In genomic region chr9:87254903-87255695, GRCm38 (mm10) we compare ENCODE assay signal across 8 mouse cellular contexts. TPM values are rescaled to one million over a fixed set of nuclear protein-coding genes. Genes with fewer than 3 reads are reported as not detected.
A peak's percentile ranks its signal among the peaks of the same experiment; 100 is the strongest.
DNase-seq lines count a peak whose midpoint lies in the region; ATAC-seq lines count a peak whose summit lies in the region.

Gene Cep162, minus strand, starts transcription at chr9:87255536.

- intact Hi-C loops in heart, postnatal 14 days (cut with DNase I), result no loop called here

- peak within 1 kb of the TSS; percentile 60 for H3K9ac ChIP-seq in forebrain, embryonic 14.5 days (ENCODE audit: low read length)
- H3K9ac ChIP-seq in neural tube, embryonic 15.5 days (replicated peaks), result peak within 1 kb of the TSS; percentile 63

- no peaks in the 10 kb centered on the region for H3K9me3 ChIP-seq in forebrain, embryonic 14.5 days (replicated peaks; ENCODE audit: control insufficient read depth, low read length)
- H3K9me3 ChIP-seq in neural tube, embryonic 15.5 days (replicated peaks), result no peaks in the 10 kb centered on the region

- peak within 1 kb of the TSS; percentile 88 for H3K27ac ChIP-seq in forebrain, embryonic 14.5 days (ENCODE audit: low read depth, low read length)
- peak within 1 kb of the TSS; percentile 93 for H3K27ac ChIP-seq in neural tube, embryonic 15.5 days (replicated peaks)

- H3K4me1 ChIP-seq in forebrain, embryonic 14.5 days (ENCODE audit: control insufficient read depth, insufficient read depth, low read length), result no peaks in the 10 kb centered on the region
- peaks cover 8% of the 10 kb centered on the region for H3K4me1 ChIP-seq in neural tube, embryonic 15.5 days

- peak; percentile 98 for ATAC-seq in forebrain, embryonic 14.5 days
- peak; percentile 99 for ATAC-seq in neural tube, embryonic 15.5 days (ENCODE audit: low FRiP score)

- peak within 1 kb of the TSS; percentile 61 for H3K4me2 ChIP-seq in forebrain, embryonic 14.5 days (ENCODE audit: low read length)
- peak within 1 kb of the TSS; percentile 67 for H3K4me2 ChIP-seq in neural tube, embryonic 15.5 days

- H3K36me3 ChIP-seq in forebrain, embryonic 14.5 days (ENCODE audit: control insufficient read depth, insufficient read depth, low read length), result peaks cover 3% of the 10 kb centered on the region; the same call in 1 of the 2 replicates
- H3K36me3 ChIP-seq in neural tube, embryonic 15.5 days, result no peaks in the 10 kb centered on the region

- peak; percentile 86 for DNase-seq in ES-CJ7 (ENCODE audit: low read depth, low spot score)
- DNase-seq in cerebellum, adult 11 months, result peak; percentile 84
- peak; percentile 96 for DNase-seq in forebrain, embryonic 14.5 days (ENCODE audit: low spot score)
- DNase-seq in heart, postnatal 14 days, result peak; percentile 84 to 88
- DNase-seq in layer of hippocampus, adult 11-12 months (ENCODE audit: low spot score), result peak; percentile 92
- peak; percentile 85 to 87 for DNase-seq in lung, adult 18-20 months
- DNase-seq in testis, postnatal 14 days (ENCODE audit: low spot score), result peak; percentile 90

- WGBS in forebrain, embryonic 14.5 days, result under 1% methylated on average over 41 of the region's 41 CpGs
- WGBS in neural tube, embryonic 15.5 days, result under 1% methylated on average over 41 of the region's 41 CpGs

- no peaks in the 10 kb centered on the region for H3K27me3 ChIP-seq in forebrain, embryonic 14.5 days (replicated peaks; ENCODE audit: control insufficient read depth, insufficient read depth, low read length)
- H3K27me3 ChIP-seq in neural tube, embryonic 15.5 days (replicated peaks), result no peaks in the 10 kb centered on the region

- peak within 1 kb of the TSS; percentile 55 for H3K4me3 ChIP-seq in forebrain, embryonic 14.5 days (ENCODE audit: low read depth, low read length)
- H3K4me3 ChIP-seq in neural tube, embryonic 15.5 days (replicated peaks), result peak within 1 kb of the TSS; percentile 82

RNA-seq across cellular contexts. Expression of gene Cep162, which starts in this region (rescaled TPM):
- polyA plus RNA-seq in forebrain, embryonic 14.5 days (2014; fragmentation: Nextera tagmentation; extraction: Ambion mirVana), result 5.7 and 6.5 TPM in 2 replicates
- total RNA-seq in heart, postnatal 14 days (2021), result 1 to 10 TPM; 3.0 to 3.4 TPM
- polyA plus RNA-seq in neural tube, embryonic 15.5 days (2015; fragmentation: Nextera tagmentation; extraction: Ambion mirVana), result 5.5 and 5.6 TPM in 2 replicates

Comparison
In these comparisons a context has a peak if more than half of its experiments do, and no peak if none do; other contexts are left out.
1. Peak in every context shown above with its lines: DNase-seq, ATAC-seq, H3K4me3 ChIP-seq and H3K27ac ChIP-seq.